Mouse (Mus musculus) B cell, adult (primary cell): ENCODE measurements around the gene Slc6a1. TPM values are rescaled to one million over a fixed set of nuclear protein-coding genes. Genes with fewer than 3 reads are reported as not detected.

Experiments
- total RNA-seq: library from RNA; stranded (reverse); gene quantifications from 4 replicates; pipeline ENCODE4 v1.2.4, GENCODE M21; 2023; ENCODE audit not compliant: inconsistent age

Slc6a1 gene
- not detected in 4 replicates for total RNA-seq

DNA sequence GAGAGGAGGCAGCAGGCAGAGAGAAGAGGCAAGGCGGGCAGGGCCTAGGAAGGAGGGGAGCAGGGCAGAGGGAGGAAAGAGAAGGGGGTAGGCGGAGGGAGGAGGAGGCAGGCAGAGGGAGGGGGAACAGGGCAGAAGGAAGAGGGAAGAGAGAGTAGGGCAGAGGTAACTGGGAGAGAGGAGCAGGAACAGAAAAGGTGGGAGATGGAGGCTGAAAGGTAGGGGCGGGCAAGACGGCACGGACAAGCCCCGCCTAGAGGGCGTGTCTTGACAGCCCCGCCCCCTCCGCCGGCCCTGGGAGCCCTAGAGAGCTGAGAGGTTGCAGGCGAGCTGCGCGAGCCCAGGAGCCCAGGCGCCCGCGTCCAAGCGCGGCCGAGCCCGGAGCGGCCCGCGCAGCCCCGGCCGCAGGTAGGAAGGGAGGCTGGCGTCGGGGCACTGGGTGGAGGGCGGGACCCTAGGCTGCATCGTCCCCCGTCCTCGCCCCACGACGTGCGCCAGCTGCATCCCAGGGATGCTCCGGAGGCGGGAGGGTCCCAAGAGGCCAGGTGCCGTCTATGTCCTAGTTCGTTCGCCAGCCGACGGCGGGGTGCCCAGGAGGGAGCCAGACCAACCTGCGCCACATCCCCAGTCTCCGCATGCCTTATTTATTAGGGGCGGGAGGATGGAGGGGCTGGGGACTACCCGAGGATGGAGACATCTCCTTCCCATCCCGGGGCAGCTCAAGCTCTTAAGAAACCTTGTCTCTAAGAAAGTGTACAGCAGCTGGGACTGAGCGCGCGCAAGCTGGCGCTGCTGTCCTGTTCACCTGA is at the start of gene Slc6a1:
Gene Slc6a1, plus strand, starts transcription at position 167 of the 809 bp plus-strand sequence.

Other genes starting within 250 kb of the Slc6a1 start
- gene Atp2b2, start 240.0 kb upstream of the Slc6a1 start, total RNA-seq = not detected in 4 replicates
- not detected in 4 replicates for gene Slc6a11, start 151.4 kb upstream of the Slc6a1 start, total RNA-seq
- not detected in 4 replicates for gene Hrh1, start 115.3 kb downstream of the Slc6a1 start, total RNA-seq